Mouse (Mus musculus) spleen, postnatal 4 days (tissue): ENCODE results near the gene Bloc1s3.
"Not testable (repeated sequence)": the region's sequence is repeated elsewhere in the genome, so short reads cannot be mapped to it uniquely, and the experiment has no call there.

Experiments
- DNase-seq, 2 experiments: peaks; one replicate each; pipeline ENCODE4 v3.0.0; 2022; ENCODE audit warnings: low spot score in 2 of 2

The Bloc1s3 gene

DNA sequence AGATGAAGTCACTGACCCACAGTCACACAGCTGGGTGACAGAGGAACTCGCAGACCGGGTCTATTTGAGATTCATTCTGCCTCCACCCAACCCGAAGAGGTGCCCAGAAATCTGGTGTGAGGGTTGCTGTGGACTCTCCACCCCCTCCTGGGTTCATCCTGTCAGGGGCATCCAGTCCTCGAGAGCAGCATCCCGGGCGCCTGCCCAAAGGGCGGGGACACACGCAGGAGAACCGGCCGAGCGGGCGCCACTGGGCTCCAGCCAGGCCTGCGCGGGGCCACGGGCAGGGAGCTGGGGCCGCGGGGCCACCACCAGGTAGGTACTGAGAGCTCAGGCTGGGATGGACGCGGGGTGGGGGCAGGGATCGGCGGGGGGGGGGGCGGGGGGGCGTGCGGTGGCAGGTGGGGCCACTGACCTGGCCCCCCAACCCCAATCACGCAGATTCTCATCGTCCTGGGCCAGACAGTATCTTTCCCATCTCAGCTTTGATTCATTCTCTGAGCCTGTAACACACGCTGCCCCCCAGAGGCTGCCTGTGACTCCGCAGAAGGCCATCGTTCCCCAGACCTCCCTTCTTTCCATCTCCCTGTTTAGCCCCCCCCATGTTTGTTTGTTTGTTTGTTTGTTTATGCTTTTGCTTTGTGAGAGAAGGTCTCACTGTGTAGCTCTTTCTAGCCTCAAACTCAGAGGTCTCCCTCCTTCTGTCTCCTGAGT lies 9.6 kb upstream of the Bloc1s3 start, which contains the start of gene Nkpd1:
Nkpd1 (plus strand) TSS at position 187 of the 714 bp plus-strand sequence.
- peak in 1 of 2 experiments; percentile 66 for DNase-seq

DNA sequence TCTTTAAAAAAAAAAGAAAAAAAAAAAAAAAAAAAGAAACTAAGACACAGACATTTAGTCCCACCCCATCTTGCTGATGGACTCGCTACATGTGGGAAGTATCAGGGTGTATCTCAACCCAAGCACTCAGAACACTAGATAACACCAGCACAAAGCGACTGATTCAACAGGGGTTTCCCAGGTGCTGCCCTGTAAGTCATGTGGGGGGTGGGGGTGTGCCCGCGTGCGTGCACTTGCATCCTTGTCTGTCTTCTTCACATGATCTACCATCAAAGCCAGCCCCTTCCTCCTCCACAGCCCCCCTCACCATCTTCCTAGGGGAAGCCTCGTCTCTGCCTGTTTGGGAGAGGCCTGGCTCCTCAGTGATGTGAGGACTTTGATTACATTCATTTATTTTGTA lies 4.2 kb upstream of the Bloc1s3 start:
- DNase-seq = peak in 1 of 2 experiments; percentile 12

DNA sequence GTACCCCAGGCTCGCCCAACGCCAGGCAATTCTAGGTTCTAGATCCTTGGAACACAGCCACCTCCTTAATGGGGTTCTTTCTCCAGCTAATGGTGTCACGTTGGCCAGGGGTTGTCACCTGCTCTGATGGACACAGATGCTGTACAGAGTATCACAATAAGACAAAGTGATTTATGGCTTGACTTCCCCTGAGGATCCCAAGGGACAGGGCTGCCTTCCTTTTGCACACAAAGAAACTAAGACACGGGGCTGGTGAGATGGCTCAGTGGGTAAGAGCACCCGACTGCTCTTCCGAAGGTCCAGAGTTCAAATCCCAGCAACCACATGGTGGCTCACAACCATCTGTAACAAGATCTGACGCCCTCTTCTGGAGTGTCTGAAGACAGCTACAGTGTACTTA lies 3.8 kb upstream of the Bloc1s3 start:
- DNase-seq = not testable (repeated sequence)

DNA sequence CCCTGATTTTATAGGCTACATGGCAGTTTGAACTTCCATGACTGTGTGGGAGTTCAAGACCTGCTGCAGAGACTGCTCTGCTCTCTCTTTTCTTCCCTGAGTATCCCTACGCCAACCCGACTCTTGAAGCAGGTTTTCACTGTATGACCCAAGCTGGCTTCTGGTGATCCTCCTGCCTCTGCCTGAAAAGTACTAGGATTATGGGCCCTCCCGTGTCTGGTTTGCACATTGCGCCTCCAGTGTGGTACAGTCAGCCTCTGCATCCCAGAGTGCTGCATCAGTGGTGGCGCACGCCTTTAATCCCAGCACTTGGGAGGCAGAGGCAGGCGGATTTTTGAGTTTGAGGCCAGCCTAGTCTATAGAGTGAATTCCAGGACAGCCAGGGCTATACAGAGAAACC lies 1.6 kb upstream of the Bloc1s3 start:
- no peak for DNase-seq

DNA sequence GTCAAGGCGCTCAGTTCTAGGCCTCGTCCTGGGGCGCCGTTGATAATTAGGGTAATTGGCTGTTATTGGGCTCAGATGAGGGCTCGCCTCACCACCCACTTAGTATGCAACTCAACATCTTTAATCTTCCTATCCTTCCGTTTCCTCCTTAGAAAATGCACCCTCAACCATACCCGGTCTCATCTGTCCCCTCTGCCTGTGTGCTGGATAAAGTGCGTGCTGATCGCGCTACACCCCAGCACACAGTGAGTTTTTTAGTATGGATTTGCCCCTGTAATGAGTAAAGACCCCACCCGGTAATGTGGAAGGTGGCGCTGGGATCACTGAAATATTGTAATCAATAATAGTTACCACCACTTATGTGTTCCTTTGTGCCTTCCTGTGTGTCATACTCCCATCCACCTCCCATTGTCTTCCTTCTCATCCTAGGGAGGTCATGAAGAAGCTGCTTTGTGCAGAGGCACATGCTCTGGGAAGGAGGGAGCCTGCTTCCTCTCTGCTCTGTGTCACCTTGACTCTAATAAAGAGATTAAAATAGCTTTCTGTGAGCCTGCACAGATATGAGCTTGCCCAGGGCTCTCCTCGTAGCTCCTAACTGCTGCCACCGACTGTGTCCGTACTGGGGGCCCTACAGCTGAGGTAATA lies 879 bp upstream of the Bloc1s3 start:
- no peak for DNase-seq

DNA sequence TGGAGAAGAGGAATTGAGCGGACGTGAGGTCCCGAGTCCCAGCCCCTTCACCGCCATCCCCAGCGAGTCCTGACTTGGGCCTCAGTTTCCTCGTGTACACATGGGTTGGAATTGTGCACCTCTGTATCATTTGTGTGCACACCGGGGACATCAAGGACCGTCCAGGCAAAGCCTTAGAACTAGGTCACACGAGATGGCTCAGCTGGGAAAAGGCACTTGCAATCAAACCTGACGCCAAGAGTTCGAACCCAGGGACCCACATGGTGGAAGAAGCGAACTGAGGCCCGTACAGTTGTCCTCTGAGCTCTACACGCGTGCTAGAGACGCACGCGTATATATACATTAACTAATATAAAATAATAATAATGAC lies 570 bp downstream of the Bloc1s3 start:
- DNase-seq = no peak

DNA sequence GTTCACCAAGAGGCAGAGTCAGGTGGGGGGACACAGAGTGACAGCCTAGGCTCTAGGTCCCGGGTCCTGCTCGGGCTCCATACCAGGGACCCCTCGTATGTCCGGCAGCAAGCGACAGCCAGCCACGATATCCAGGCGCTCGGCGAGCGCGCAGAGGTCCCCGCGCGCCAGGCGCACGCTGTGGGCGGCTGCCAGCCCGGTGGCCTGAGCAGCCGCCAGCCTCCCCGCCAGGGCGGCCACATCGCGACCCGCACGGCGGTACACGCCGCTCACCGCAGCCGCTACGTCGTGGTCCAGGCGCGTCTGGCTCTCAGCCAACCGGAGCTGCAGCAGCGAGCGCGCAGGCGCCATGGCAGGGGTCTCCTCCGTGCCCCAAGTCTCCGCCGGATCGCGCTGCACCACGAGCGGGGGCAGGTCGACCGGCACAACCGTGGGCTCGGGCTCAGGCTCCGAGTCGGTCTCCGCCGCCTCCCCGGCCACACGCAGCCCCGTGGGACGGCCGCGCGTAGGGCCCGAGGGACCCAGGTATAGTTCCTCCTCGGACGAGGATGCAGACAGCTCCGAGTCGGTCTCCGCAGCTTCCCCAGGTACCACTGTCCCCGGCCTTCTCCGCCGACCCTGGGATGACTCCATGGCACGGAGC lies 1.1 kb downstream of the Bloc1s3 start:
- DNase-seq = peak; percentile 61 to 86

DNA sequence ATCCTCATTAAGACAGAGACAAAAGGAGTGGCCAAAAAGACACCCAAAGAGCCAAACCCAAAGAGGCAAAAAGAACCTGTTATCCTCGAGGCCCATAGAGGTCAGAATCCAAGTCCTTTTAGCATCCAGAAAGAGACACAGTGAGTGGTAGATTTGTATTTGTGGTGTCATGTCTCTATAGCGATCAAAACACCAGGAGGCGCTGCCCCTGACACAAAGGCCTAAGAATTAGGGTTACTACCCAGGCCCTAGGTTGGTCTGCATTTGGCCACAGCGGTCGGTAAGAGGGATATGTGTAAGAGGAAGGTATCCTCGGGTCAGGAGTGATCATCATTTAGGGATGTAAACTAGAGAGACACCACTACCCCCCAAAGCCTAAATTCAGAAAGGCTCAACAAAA lies 1.8 kb downstream of the Bloc1s3 start:
- no peak for DNase-seq

DNA sequence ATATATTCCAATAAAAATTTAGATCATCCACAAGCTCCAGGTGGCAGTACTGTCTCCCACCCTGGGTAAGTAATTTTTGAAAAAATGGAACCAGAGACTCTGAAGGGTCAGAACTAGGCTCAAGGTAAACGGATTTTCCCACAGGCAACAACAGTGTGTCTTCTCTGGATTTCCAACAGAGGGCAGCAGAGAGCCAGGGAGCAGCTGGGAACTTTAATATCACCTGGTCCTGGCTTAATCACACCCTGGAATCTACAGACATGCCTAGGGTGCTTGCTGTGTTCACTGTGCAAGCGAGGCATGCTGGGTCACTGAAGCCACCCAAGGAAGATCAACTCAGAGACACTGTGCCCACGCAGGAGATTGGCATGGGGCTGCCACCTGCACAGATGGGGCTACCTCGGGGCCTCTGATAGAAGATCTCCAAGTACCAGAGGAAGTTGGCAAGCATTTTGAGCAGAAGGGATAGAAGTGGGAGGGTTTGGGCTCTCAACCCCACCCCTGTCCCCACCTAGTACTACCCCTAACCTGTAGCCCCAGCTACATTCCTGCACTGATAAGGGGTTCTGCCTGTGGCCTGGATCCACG lies 4.6 kb downstream of the Bloc1s3 start:
- DNase-seq = peak in 1 of 2 experiments; percentile 81

DNA sequence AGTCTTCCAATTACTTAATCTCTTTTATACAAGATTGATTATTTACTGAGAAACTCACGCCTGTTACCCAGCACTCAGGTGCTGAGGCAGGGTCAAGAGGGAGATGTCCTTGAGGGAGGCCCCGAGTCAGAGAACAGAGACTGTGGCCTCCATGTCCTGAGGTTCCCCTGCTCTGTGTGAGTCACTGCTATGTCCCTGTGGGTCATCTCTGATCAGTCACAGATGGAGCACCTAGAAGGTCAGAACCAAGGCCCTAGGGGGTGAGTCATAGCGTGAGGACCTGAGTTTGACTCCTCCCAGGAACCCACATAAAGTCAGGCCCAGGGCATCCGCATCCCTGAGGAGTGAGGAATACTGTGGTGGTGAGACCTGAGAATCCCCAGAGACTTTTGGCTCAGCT lies 6.5 kb downstream of the Bloc1s3 start:
- no peak for DNase-seq

DNA sequence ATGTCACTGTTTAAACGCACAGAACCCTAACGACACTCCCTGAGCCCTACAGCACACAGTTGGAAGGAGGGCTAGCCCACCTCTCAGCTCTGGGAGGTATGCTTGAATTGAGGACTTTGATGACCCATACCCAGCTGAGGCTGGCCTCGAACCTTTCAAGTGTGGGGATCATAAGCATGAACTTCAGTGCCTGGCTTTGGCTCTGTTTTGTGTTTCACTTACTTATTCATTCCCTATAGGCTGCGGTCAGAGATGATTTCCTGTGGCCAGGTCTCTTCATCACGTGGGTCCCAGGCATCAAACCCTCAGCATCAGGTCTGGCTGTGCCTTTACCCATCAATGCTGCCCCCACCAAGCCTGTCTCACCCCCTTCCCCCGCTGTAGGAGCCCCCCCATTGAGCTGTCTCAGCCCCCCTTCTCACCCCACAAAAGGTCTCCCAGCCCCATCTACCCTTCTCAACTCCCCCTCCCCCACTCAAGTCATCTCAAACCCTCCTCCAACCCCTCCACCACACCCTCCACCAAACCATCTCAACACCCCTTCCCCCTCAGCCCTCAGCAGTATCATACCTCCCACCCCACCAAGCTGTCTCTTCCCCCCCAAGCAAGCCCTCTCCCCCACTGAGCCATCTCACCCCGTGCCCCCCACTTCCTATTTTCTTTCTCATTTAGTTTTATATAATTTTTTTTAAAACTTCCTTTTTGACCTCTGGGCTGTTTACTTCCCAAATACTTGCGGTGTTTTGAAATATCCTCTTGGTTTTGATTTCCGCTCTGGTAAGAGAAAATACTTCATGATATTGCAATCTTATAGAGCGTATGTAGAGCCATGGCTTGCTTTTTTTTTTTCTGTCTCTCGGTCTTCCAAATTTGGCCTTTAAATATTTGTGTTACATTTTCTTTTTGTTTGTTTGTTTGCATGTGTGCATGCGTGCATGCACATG lies 7.5 kb downstream of the Bloc1s3 start:
- DNase-seq = no peak

DNA sequence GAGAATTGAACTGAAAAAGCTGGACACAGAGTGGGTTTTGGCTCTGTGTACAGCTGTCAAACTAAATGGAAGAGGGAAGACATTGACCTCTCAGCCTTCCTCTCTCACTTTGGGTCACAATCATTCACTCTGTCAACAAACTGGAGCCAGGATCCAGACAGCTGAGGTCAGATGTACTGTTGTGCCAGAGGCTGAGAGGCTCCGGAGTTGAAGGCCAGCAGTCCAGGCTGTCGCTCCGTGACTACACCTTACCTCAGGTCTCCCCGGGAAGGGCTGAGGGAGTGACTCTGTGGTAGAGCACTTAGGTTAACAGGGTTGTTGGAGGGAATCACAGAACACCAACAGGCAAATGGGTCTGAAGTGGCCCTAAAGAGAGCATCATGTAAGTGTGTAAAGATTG lies 9.8 kb downstream of the Bloc1s3 start:
- no peak for DNase-seq

DNA sequence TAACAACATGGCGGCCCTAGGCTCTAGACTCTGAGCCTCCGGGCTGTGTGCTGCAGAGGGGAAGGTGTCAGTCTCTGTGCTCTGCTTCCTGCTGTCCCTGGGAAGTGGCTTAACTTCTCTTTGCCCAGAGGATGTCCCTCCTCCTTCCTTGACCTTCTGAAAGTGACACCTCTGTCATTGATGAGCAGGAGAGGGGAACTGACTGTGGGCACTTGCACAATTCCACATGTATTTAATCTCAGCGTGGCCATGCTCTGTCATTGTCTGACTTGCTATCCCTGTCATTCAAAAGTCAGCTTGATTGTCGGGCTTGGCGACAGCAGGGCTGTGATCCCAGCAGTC lies 12.0 kb downstream of the Bloc1s3 start:
- DNase-seq = no peak

DNA sequence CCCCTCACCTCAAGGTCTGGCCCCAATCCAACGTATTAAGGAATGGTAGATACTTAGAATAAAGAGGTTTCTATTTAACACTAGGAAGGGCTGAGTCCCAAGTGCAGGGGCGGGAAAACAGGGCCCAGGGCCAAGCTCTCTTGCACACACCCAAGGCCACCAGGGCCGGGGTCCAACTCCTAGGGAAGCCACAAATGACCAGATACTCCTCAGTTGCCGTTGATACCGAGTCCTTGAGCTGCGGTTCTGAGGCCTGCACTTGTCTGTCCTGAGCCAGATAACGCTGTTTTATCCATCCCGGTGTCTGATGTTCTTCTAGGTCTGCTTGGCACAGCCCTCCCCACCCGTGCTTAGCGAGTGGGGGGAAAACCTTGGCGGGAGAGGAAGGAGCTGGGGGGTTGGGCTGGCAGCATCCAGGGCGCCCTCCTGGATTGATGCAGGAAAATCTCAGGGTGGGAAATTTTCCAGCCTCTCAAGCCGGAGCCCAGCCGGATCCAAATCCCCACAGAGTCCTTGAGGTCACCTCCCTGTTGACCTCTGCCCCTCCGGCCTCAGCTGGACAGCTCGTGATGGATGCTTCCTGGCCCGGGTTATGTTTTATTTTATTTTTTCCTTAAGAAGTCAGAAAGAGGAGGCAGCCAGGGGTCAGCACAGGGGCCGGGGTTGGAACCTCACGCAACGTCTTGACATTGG lies 12.5 kb downstream of the Bloc1s3 start:
- no peak for DNase-seq

DNA sequence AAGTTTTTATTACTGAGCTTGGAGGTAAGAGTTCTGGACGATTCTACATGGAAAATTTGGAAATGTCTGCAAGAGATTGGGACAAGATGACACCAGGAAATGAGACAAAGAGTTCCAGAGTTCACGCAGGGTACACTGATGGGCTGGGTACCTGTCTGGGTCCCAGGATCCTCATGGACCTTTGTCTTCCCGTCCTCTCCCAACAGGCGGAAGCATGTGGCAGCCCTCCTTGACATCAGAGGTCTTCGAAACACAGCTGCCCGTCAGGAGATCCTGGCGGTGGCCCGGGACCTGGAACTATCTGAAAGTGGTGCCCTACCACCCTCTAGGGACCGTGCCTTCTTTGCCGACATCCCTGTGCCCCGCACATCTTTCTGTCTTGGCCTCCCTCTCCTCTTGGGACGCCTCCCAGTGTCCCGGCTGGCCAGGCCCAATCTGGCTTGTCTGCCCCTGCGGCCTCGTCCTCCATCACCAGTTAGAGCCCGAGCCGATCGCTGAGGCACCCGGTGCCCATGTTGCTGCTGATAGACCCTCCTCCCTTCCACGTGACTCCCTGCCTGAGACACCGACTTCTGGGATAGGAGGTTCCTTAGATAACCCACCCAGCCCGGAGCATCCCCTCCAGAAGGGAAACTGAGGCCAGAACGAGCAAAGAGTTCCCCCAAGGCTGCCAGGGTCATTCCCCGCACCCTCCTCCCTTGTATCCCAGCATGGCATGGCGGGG lies 13.3 kb downstream of the Bloc1s3 start:
- peak in 1 of 2 experiments; percentile 63 for DNase-seq

DNA sequence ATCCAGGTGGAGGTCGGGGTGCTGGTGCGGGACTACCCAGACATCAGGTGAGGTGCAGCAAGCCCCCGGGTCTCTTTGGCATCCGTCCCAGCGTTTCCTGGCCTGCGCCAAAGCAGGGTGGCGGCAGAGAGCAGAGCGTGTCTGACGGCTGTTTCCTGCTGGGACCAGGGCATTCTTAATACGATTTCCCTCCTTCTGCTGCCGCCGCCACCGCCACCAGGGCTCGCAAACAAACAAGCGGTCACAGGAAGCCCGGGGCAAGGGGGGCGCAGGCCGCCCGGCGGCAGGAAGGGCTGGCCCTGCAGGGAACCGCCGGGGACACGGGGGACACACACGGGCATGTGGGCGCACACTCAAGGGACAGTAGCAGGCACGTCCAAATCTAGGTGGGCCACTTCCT lies 16.4 kb downstream of the Bloc1s3 start:
- peak in 1 of 2 experiments; percentile 25 for DNase-seq

DNA sequence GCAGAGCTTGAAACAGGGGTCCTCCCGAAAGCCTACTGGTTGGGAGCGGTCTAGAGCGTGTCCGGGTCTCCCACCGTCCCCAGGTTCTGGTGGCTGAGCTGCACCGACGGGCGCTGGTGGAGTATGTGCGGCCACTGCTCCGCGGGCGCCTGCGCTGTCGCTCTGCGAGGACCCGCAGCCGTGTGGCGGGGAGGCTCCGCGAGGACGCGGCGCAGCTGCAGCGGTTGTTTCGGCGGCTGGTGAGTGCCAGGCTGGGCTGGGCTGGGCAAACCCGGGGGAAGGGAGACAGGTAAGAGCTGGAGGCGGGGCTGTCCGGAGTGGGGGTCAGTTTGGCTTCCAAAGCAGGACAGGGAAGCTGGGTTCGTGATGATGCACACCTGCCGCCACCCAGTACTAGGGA lies 18.6 kb downstream of the Bloc1s3 start:
- no peak for DNase-seq

DNA sequence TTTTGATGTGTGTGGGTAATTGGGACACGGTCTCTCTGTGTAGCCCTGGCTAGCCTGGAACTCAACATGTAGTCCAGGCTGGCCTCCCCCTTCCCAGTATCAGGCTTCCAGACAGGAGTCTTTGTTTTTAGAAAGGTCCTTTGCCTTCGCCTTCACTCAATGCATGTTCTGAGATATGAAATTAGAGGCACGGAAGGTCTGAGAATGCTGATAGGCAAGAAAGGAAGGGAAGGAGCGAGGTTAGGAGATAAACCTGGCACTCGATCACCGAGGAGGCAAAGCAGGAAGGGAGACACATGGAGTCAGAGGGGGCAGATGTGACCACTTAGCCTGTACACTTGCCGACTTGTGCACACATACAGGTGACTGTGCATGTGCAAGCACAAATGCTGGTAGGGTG lies 21.6 kb downstream of the Bloc1s3 start:
- DNase-seq = no peak

DNA sequence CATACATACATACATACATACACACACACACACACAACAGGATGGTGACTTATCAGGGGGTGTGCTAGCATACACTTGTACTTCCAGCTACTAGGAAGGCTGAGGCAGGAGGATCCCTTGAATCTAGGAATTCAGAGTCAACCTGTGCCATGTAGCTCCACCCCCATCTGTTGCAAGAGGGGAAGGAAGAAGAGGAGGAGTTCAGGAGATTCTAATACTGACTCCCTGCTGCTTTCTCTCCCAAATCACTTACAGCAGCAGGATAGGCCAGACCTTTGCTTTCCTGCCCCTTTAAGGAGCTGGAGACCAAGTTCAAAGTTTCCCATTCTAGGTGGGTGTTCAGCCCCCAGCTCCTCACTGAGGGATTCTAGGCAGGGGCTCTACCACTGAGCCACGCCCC lies 22.7 kb downstream of the Bloc1s3 start:
- no peak for DNase-seq

DNA sequence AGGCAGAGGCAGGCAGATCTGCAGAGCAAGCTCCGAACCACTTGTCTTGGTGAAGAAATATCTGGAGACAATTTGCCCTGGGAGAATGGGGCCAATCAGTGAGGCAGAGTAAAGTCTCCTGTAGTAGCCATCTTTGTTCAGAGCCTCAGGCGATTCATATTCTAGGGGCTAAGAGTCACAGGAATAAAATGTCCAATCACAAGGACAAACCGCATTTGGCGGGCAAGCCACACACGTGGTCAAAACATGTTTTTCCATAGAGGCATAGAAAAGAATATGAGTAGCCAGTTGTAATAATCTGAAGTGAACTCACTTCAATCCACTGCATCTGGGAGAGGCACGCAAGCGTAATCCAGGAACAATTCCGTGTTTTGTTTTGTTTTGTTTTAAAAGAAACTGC lies 24.9 kb downstream of the Bloc1s3 start:
- no peak for DNase-seq
